Mouse (Mus musculus) layer of hippocampus, postnatal 36 days (tissue): Measurements from ENCODE around the gene Olr1. TPM values are rescaled to one million over a fixed set of nuclear protein-coding genes. Genes with fewer than 3 reads are reported as not detected.
"Not testable (repeated sequence)": the region's sequence is repeated elsewhere in the genome, so short reads cannot be mapped to it uniquely, and the experiment has no call there.

Experiments
- DNase-seq, 2 experiments: peaks; one replicate each; pipeline ENCODE4 v3.0.0; 2022
- total RNA-seq, 2 experiments: library from RNA; stranded (reverse); gene quantifications; 2 replicates each; pipeline ENCODE4 v1.2.3; 2021

Olr1 gene
- total RNA-seq, 2 experiments from 2014 or later: not detected

DNA sequence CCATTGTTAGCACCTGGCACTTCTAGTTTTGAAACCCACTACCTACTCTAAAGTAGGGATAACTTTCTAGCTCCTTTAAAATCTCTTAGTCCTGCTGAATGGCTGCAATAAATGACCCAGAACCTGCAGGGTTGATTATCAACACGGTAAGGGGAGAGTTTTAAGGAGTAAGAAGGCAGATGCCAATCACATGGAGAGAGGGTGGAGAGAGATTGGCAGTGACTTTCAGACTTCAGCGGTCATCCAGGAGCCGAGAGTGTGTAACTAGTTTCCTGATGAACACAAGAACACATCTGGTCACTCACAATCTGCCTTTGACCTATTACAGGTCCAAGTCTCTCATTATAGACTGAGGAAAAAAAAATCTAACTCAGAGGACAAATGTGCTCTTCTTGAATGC lies 5.4 kb upstream of the Olr1 start, which contains the start of gene Tmem52b:
Tmem52b (plus strand) TSS at position 189 of the 400 bp plus-strand sequence.
- no peak for DNase-seq

DNA sequence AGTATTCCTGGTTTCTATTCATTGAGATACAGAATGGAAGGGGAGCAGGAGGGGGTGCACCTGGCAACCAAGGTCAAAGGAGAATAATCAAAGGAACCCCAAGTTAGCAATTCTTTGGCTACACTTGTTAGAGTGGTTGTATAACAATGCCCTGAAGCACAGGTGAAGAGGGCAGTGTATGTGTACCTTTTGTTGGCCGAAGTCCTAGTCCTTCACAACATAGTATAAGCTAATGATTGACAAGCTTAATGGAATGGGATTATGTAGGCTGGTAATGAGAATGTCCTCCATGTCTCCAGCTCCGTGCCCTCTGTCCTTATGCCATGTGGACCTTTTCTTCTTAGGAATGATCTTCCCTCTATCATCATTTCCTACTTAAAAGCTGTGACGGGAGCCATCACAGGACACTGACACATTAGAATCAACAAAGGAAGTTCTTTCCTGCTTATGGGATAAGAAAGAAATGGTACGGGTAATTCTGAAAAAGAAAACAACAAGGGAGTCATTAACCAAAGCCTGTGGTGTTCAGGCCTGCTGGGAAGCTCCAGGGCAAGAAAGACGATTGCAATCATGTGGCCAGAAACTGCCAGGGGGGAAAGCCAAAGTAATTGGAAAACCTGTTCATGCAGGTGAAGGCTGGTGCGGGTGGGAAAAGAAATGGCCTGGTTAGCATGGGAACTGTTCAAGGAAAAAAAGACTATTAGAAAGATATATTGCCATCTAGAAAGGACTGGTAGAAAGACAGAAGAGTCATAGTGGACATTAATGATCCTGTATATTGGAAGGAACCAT lies 3.4 kb upstream of the Olr1 start:
- DNase-seq: no peak

DNA sequence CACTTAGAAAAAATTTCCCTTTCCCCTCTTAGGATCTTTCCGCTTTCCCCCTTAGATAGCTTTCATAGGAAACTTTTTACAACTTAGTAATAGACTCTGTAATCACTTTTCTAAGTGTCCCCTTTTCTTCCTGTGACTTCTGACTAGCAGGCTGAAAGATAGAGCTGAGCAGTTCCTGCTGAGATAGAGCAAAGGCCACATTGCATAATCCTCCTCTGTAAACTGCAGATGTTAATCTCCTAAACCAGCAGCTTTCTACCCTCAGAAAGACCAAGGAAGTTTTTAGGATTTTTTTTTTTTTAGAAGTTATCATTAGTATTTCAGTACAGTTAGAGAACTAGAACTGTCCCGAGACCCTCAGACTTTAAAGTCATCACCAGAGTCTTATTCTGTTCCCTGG lies 3.5 kb downstream of the Olr1 start:
- DNase-seq: no peak

DNA sequence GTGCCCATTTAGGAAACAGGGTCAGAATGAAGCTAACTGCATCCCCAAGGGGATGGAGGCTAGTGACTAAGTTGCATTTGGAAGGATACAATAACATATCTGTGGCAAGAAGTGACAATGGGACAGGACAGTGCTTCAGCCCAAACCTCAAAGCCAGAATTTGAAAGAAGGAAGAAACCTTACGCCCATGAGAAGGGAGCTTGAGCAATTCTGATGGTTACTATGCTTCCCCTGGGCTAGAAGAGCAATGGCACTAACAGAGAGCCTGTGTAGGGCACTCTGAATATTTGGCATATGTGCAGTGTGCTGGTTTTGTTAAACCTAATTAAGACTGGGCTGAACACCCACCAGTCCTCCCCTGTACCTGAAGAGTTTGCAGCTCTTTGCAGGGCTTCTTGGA lies 7.4 kb downstream of the Olr1 start:
- DNase-seq: not testable (repeated sequence)

- DNase-seq: no peak
These were observed 9.4 kb downstream of the Olr1 start for GRCm38 (mm10) chr6:129497345-129498218.

DNA sequence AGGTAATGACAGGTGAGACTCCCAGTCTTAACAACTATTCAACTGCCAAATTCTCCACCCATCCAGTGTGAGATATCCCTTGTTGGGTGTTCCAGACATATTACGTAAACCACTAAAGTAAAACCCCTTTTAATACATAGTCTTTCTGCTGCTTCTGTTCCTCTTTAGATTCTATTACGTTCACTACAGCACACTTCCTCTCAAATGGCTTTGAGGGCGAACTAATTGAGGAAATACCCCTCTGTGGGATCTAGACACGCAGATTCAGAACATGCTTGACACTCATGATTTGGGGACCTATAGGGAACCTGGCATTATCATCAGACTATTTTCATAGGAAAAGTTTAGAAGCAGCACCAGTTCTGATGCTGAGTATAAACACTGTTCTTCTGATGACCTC lies 12.0 kb downstream of the Olr1 start:
- DNase-seq: no peak

GRCm38 (mm10) chr6:129480089-129480958 lies 26.6 kb downstream of the Olr1 start:
- DNase-seq: peak; percentile 35 to 44

DNA sequence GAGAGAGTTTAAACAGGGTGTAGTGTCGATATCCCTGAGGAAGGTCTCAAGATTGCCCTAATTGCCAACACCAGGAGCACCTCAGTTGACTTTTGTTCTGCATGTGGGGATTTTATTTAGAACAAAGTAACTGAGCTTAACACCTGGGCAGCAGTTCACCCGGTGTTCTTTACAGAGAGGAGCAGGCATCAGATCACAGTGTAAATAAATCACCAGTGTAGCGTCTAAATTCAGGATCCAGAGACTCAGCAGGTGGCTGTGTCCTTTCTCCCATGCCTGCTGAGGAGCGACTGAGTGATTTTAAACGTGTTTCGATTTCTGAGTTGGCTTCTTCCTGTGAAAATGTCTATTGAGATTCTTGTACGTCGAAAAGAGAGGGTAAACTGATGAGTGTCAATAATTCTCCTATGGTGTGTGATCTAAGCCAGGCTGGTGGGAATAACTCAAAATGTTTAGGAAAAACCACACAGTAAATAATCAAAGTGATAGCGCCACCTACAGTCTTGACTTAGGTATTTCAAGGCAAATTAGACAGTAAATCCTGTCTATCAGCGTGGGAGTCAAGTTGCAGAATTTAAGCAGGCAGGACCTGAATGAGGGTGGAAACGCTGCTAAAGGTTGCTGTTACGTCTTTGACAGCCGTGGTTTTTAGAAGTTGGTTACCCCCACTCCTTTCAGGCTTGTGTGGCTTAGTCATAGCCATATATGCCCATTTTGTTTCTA lies 30.4 kb downstream of the Olr1 start:
- no peak for DNase-seq

DNA sequence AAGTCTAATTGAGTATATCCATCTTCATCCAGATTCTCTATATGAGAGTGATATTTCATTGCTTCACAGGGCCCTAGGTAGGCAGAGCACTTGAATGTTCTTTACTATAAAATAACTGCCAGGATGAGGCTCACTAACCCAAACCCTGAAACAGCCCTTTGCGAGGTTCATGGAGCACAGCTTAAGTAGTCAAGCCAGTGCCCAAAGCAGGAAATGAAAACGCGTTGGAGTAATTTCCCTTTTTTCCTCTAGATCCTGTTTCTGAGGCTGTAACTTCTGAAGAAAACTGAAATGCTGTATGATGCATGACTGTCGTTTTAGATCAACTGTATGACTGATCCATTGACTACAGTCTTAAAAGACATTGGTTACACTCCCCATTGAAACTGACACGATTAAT lies 34.3 kb downstream of the Olr1 start:
- no peak for DNase-seq

GRCm38 (mm10) chr6:129471386-129471785 lies 35.6 kb downstream of the Olr1 start:
- no peak for DNase-seq

DNA sequence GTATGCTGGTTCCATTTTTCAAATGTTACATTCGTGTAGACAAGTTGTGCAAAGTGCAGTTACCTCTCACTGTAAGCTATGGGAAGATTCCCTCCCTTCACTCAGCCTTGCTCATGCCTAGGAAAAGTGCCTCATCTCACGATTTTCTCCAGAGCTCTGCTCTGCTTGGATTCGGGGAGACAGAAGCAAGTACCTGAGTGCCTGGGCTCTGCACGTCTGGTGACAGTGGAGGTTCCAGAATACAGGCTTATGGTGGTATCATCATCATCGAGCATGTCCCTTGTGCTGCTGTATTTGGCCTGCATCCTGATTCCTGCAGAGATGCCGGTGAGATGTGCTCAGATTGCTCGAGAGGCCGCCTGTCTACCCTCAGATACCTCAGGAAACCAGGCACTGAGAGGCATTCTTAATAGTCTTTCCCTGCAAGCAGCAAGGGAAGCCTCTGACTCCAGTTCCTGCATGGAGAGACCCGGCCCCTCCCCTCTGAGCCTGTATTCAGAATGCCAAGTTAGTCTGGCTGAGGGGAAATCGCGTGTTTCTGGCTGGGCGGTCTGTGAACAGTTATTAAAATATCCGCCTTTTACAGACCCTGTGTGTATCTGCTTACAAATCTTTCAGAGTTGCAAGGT lies 55.4 kb downstream of the Olr1 start, which contains the start of gene Clec1a:
Clec1a (minus strand) TSS at position 590 of the 629 bp plus-strand sequence.
- DNase-seq: peak; percentile 6 to 13

GRCm38 (mm10) chr6:129449743-129450142 lies 57.2 kb downstream of the Olr1 start:
- DNase-seq: no peak

- no peak for DNase-seq
These were observed 68.9 kb downstream of the Olr1 start for GRCm38 (mm10) chr6:129438033-129438432.

DNA sequence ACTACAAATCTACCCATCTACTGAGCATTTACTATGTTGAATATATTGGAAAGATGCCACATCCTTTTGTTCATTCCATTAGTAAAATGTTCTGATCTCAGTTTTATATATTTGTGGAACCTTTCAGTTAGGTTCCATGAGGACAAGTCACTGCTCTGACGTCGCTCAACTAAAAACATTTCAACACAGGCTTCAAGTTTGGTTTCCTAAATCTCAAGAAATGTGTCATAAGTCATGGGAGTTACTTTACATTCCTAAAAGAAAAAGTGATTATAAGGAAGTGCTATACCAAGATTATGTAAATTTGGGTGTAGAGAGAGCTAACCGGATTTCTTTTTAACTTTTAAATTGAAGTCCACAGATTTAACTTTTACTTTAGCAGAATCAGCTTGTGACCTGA lies 70.9 kb downstream of the Olr1 start:
- DNase-seq: no peak

Other genes starting within 250 kb of the Olr1 start
- not detected for gene Cd69, start 231.7 kb downstream of the Olr1 start, total RNA-seq
- gene 4922502D21Rik, start 175.4 kb downstream of the Olr1 start, total RNA-seq: not detected
- gene Clec12a, start 164.5 kb downstream of the Olr1 start, total RNA-seq: under 1 TPM in 1 of 2 experiments, not detected in 1; 0.32 TPM
- gene Clec12b, start 121.3 kb downstream of the Olr1 start, total RNA-seq: not detected
- gene Clec1b, start 109.9 kb downstream of the Olr1 start, total RNA-seq: not detected
- gene Clec9a, start 98.3 kb downstream of the Olr1 start, total RNA-seq: not detected
- 1 to 10 TPM; 3.6 to 4.1 TPM for gene Clec1a, start 55.2 kb downstream of the Olr1 start, total RNA-seq
- gene Tmem52b, start 5.4 kb upstream of the Olr1 start, total RNA-seq: not detected
- 100 to 1,000 TPM; 613 to 662 TPM for gene Gabarapl1, start 26.0 kb upstream of the Olr1 start, total RNA-seq
- not detected for gene Klre1, start 70.7 kb upstream of the Olr1 start, total RNA-seq
- not detected for gene Klrd1, start 84.6 kb upstream of the Olr1 start, total RNA-seq
- gene Klrk1, start 116.7 kb upstream of the Olr1 start, total RNA-seq: not detected
- not detected for gene Klrc3, start 136.2 kb upstream of the Olr1 start, total RNA-seq
- not detected for gene Klrc2, start 153.5 kb upstream of the Olr1 start, total RNA-seq
- gene Klrc1, start 171.8 kb upstream of the Olr1 start, total RNA-seq: not detected
- gene Klri1, start 210.0 kb upstream of the Olr1 start, total RNA-seq: not detected
- gene Klri2, start 233.3 kb upstream of the Olr1 start, total RNA-seq: not detected